Mouse (Mus musculus): Measurements from ENCODE around the gene Usp3. TPM values are rescaled to one million over a fixed set of nuclear protein-coding genes. Genes with fewer than 3 reads are reported as not detected.

Gene Usp3
- polyA plus RNA-seq, 1 experiment, result 29.6 TPM

- WGBS, result 86% methylated on average over 7 of the region's 7 CpGs
- H3K4me3 ChIP-seq (ENCODE audit: insufficient read depth, low read depth, low read length), result no peak overlapping the region
Measured at GRCm38 (mm10) chr9:66614547-66614946, 21.6 kb upstream of the Usp3 start.

DNA sequence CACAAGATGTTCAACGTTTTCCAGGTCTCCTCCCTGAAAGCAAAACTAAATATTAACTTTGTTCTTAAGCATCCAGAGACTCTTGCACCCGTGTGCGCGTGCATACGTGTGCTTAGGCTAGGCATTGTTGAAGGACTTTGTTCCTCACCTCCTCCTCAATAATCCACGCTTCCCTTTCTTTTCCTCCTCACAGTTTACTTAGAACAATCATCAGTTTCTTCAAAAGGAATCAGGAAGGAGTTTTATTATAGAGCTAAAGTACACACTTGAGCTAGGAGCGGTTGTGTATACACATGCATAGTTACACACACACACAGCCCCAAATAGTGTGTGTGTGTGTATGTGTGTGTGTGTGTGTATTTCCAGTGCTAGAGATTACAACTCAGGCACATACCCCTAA is 20.7 kb upstream of the Usp3 start:
- no peaks in the 10 kb centered on the region for H3K27me3 ChIP-seq (replicated peaks; ENCODE audit: control insufficient read depth, insufficient read depth, low read length)
- WGBS, result 60% methylated on average over 7 of the region's 7 CpGs
- TF ChIP-seq CTCF (conservative IDR thresholded peaks at IDR 0.05; ENCODE audit: insufficient read depth, insufficient read length, low read depth, low read length) (no peak), POLR2A (IDR thresholded peaks at IDR 0.05; ENCODE audit: low read depth, low read length) (no peak)
- H3K4me3 ChIP-seq (ENCODE audit: insufficient read depth, low read depth, low read length), result no peak overlapping the region
- peaks cover 4% of the 10 kb centered on the region; the same call in 1 of the 2 replicates for H3K4me1 ChIP-seq (ENCODE audit: control insufficient read depth, insufficient read depth, low read length)
- H3K27ac ChIP-seq (ENCODE audit: insufficient read depth, low read depth, low read length), result no peak overlapping the region
- no peaks in the 10 kb centered on the region for H3K36me3 ChIP-seq (ENCODE audit: control insufficient read depth, insufficient read depth, low read length)
- peak; percentile 36 for DNase-seq

More at GRCm38 (mm10) chr9:66614547-66614946, 21.6 kb upstream of the Usp3 start:
- peak overlapping the region; percentile 74 for H3K27ac ChIP-seq (ENCODE audit: insufficient read depth, low read depth, low read length)
- no peak for DNase-seq
- H3K27me3 ChIP-seq (replicated peaks; ENCODE audit: control insufficient read depth, insufficient read depth, low read length), result no peaks in the 10 kb centered on the region
- TF ChIP-seq POLR2A (IDR thresholded peaks at IDR 0.05; ENCODE audit: low read depth, low read length) (no peak), CTCF (conservative IDR thresholded peaks at IDR 0.05; ENCODE audit: insufficient read depth, insufficient read length, low read depth, low read length) (no peak)
- peaks cover 4% of the 10 kb centered on the region; the same call in 1 of the 2 replicates for H3K4me1 ChIP-seq (ENCODE audit: control insufficient read depth, insufficient read depth, low read length)
- H3K36me3 ChIP-seq (ENCODE audit: control insufficient read depth, insufficient read depth, low read length), result no peaks in the 10 kb centered on the region

DNA sequence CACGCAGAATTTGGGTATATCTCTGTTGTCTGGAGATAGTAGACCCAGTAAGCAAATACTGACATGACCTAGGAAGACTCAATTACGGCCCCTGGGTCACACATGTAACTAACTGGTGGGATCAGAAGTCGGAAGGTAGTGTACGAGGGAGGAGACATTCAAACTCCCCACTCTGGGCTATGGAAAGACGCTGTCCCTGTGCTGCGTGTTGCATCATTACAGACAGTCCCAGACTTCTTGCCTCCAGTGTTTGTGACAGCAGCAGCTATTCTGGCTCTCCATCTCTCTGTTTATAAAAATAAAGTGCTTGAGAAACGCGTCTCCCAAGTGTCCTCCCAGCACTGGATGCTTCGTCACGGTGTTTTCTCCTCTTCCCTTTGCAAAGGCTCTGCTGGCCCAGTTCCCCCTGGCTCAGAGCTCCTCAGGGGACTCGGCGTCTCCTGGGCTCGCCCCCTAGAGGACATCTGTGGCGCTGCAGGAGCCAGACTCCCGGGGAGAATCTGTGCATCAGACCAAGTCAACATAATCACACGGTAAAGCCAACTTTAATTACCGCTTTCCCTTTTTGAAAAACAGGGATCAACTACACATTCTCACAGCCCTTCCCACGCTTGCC is 18.6 kb upstream of the Usp3 start:
- no peak for TF ChIP-seq POLR2A (IDR thresholded peaks at IDR 0.05; ENCODE audit: low read depth, low read length)
- TF ChIP-seq CTCF (conservative IDR thresholded peaks at IDR 0.05; ENCODE audit: insufficient read depth, insufficient read length, low read depth, low read length), result peak; percentile 89
- H3K27ac ChIP-seq (ENCODE audit: insufficient read depth, low read depth, low read length), result 0 out of 2 replicates have a peak overlapping the region, but pooled peaks have one; percentile 18
- no peaks in the 10 kb centered on the region for H3K36me3 ChIP-seq (ENCODE audit: control insufficient read depth, insufficient read depth, low read length)
- DNase-seq, result peak; percentile 91
- no peaks in the 10 kb centered on the region for H3K27me3 ChIP-seq (replicated peaks; ENCODE audit: control insufficient read depth, insufficient read depth, low read length)
- peak overlapping the region; percentile 11; the same call in 1 of the 2 replicates for H3K4me3 ChIP-seq (ENCODE audit: insufficient read depth, low read depth, low read length)
- H3K4me1 ChIP-seq (ENCODE audit: control insufficient read depth, insufficient read depth, low read length), result peaks cover 6% of the 10 kb centered on the region; the same call in 1 of the 2 replicates
- WGBS, result 17% methylated on average over 18 of the region's 18 CpGs

DNA sequence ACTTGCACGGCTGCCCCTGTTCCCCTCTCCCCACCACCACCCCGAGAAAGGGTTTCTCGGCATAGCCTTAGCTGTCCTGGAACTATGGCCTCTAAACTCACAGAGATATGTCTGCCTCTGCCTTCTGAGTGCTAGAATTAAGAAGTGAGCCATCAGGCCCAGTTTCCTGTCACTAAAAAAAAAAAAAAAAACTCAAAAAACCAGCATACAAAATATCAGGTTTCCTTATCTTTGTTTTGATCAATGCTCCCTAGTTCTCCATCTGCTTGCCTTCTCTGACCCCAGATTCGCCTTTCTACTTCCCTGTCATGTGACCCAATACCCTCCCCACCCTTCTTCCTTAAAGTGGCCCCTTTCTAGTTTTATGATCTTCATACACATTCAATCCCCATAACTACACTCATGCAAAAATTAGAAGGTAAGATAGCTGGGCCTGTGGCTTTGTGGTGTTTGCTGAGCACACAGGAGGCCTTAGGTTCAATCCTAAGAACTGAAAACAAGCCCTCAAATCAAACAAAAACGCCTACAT is 15.9 kb upstream of the Usp3 start:
- H3K36me3 ChIP-seq (ENCODE audit: control insufficient read depth, insufficient read depth, low read length), result no peaks in the 10 kb centered on the region
- no peaks in the 10 kb centered on the region for H3K27me3 ChIP-seq (replicated peaks; ENCODE audit: control insufficient read depth, insufficient read depth, low read length)
- no peak overlapping the region for H3K27ac ChIP-seq (ENCODE audit: insufficient read depth, low read depth, low read length)
- WGBS, result 86% methylated on average over 5 of the region's 5 CpGs
- TF ChIP-seq POLR2A (IDR thresholded peaks at IDR 0.05; ENCODE audit: low read depth, low read length) (no peak), CTCF (conservative IDR thresholded peaks at IDR 0.05; ENCODE audit: insufficient read depth, insufficient read length, low read depth, low read length) (no peak)
- no peak overlapping the region for H3K4me3 ChIP-seq (ENCODE audit: insufficient read depth, low read depth, low read length)
- peaks cover 23% of the 10 kb centered on the region; the same call in 1 of the 2 replicates for H3K4me1 ChIP-seq (ENCODE audit: control insufficient read depth, insufficient read depth, low read length)
- DNase-seq, result no peak

- DNase-seq, result no peak
- TF ChIP-seq POLR2A (IDR thresholded peaks at IDR 0.05; ENCODE audit: low read depth, low read length) (no peak), CTCF (conservative IDR thresholded peaks at IDR 0.05; ENCODE audit: insufficient read depth, insufficient read length, low read depth, low read length) (no peak)
- H3K27me3 ChIP-seq (replicated peaks; ENCODE audit: control insufficient read depth, insufficient read depth, low read length), result no peaks in the 10 kb centered on the region
- no peak overlapping the region for H3K4me3 ChIP-seq (ENCODE audit: insufficient read depth, low read depth, low read length)
- peaks cover 23% of the 10 kb centered on the region; the same call in 1 of the 2 replicates for H3K4me1 ChIP-seq (ENCODE audit: control insufficient read depth, insufficient read depth, low read length)
- 60% methylated on average over 12 of the region's 12 CpGs for WGBS
- H3K27ac ChIP-seq (ENCODE audit: insufficient read depth, low read depth, low read length), result no peak overlapping the region
- H3K36me3 ChIP-seq (ENCODE audit: control insufficient read depth, insufficient read depth, low read length), result no peaks in the 10 kb centered on the region
Measured at GRCm38 (mm10) chr9:66606851-66607250, 13.9 kb upstream of the Usp3 start.

- Histone ChIP-seq H3K27ac (ENCODE audit: insufficient read depth, low read depth, low read length) (peak overlapping the region; percentile 25; the same call in 1 of the 2 replicates), H3K27me3 (replicated peaks; ENCODE audit: control insufficient read depth, insufficient read depth, low read length) (no peaks in the 10 kb centered on the region), H3K4me1 (ENCODE audit: control insufficient read depth, insufficient read depth, low read length) (peaks cover 19% of the 10 kb centered on the region; the same call in 1 of the 2 replicates), H3K4me3 (ENCODE audit: insufficient read depth, low read depth, low read length) (peak overlapping the region; percentile 13; the same call in 1 of the 2 replicates), H3K36me3 (ENCODE audit: control insufficient read depth, insufficient read depth, low read length) (no peaks in the 10 kb centered on the region)
- peak; percentile 81 for DNase-seq
- WGBS, result 32% methylated on average over 13 of the region's 13 CpGs
- TF ChIP-seq CTCF (conservative IDR thresholded peaks at IDR 0.05; ENCODE audit: insufficient read depth, insufficient read length, low read depth, low read length) (no peak), POLR2A (IDR thresholded peaks at IDR 0.05; ENCODE audit: low read depth, low read length) (no peak)
Measured at GRCm38 (mm10) chr9:66605876-66606750, 13.2 kb upstream of the Usp3 start.

Measured in kidney, adult 2 months (tissue).